Mouse (Mus musculus) olfactory bulb, adult 2 months (tissue): ENCODE results near the gene Hexim1.

Source experiments
- CTCF ChIP-seq: fragments of 200-500 bp; IDR thresholded peaks from 2 replicates; pipeline ENCODE4 v1.5.1; 2012; ENCODE audit warnings: low read depth, mild to moderate bottlenecking, low read length, moderate library complexity; ENCODE audit not compliant: insufficient read depth
- POLR2A ChIP-seq: fragments of 200-500 bp; IDR thresholded peaks from 2 replicates; pipeline ENCODE4 v1.6.1; 2012; ENCODE audit warnings: mild to moderate bottlenecking, low read depth, low read length, moderate library complexity; ENCODE audit not compliant: insufficient read depth

DNA sequence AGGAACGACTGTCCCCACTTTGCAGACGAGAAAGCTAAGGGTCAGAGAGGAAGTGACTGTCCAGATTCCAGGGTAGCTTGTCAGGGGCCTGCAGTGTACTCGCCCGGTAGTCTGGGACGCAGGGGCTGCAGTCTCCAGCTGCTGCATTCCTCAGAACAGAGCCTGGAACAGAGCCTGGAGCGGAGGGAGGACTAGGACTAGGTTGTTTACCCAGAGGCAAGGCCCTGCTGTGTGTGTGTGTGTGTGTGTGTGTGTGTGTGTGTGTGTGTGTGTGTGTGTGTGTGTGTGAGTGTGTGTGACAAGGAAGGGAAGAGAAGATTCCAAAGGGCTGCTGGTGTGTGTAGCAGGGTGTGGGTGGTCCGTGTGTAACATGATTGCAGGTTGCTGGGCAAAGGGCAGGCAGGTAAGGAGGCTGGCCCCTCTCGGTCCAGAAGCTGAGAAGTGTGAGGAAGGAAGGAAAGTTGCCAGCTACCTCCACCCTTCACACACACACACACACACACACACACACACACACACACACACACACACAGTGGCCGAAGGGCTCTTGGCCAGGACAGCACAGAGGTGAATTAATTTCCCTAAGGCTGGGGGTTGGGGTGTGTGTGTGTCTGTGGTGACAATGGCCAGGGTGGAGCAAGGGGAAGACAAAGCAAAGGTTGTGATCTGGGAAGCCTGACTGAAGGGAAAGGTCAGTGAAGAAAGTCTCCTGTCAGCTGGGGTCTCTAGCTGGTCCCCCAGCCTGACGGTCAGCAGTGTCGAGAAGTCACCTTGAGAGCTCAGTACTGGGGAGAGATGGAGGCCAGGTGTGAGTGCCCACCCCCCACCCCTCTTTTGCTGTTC is 25.3 kb downstream of the Hexim1 start:
- TF ChIP-seq POLR2A (no peak), CTCF (no peak)
